Mouse (Mus musculus) heart, adult 2 months (tissue): ENCODE measurements at regions not wholly inside any gene's neighbourhood (a gene's known extent, or its start where the extent isn't known, plus 50 kb on each side); places are given as distances from the start of the nearest gene placed in this dataset.

Source experiments
- CTCF ChIP-seq: fragments of 200-600 bp; IDR thresholded peaks from 2 replicates; pipeline ENCODE4 v1.8.1; 2022; ENCODE audit warnings: antibody characterized with exemption, mild to moderate bottlenecking, moderate library complexity
- EP300 ChIP-seq: fragments of 200-500 bp; IDR thresholded peaks from 2 replicates; pipeline ENCODE4 v1.6.1; 2011; ENCODE audit warnings: low read depth, low read length, control low read depth; ENCODE audit not compliant: insufficient read depth
- POLR2A ChIP-seq: fragments of 200-500 bp; IDR thresholded peaks from 2 replicates; pipeline ENCODE4 v1.6.1; 2011; ENCODE audit warnings: mild to moderate bottlenecking, low read depth, low read length, control low read depth; ENCODE audit not compliant: insufficient read depth

GRCm38 (mm10) chr1:184589277-184589676 lies 143.1 kb downstream of the Hlx start:
- TF ChIP-seq POLR2A (no peak), EP300 (no peak), CTCF (no peak)
